Mouse (Mus musculus): ENCODE results near the gene Kiss1r.

The Kiss1r gene

DNA sequence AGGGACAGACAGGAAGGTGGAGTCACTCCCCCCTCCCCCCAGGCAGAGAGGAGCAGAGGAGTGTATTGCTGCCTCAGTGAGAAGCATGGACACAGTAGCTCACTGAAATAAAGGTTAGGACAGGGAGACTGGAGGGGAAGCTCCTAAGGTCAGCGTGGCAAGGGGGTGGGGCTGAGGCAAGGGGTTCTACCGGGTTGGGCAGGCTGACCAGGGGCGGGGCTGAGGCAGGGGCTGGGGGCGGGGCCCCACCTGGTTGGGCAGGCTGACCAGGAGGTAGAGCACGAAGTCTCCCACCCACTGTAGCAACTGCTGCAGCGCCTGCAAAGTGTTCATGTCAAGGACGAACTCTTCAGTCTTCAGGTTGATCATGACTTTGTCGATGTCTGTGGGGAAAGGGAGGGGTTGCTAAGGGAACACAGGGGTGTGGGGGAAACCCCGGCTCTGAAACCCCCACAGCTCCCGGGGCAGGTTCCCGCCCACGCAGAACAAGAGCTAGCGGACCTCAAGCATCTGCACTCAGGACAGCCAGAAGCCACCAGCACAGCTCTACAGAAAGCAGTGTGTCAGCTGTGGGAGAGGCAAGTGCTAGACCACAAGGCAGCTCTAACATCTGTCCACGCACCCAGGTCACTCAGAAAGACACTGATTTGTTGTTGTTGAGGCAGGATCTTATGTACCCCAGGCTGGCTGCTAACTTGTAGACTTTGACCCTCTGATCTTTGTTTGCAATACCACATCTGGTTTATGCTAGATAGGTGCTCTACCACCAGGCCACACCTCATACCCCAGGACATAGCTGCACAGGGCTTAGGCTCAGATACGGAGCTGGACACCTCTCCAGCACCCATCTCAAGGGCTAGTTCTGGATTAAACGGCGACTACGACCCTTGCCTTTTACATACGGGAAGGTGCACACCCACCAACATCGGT, 19.2 kb upstream of the Kiss1r start:
- peak; percentile 51 to 56 for DNase-seq (ENCODE audit: low spot score in 2 of 2)

DNA sequence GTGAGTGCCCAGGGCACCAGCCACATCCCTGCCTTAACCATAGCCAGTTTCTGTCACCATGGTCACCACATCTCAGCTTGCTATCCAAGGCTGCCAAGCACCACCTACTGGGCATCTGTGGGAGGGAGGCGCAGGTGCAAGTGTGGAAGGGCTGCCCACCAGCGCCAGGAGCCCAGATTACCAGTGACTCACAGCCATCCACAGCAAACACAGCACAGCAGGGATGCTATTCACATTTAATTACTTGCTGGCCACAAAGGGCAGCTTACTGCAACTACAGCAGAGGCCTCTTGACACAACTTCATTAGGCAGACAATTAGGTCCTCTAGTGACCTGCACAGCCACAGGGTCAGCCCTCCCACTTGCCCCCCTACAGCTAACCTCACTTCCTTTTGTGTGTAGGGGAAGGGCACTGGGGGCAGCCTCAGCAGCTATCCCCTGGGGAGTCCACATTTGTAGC, 15.8 kb upstream of the Kiss1r start:
- DNase-seq (ENCODE audit: low spot score in 2 of 2), result no peak

DNA sequence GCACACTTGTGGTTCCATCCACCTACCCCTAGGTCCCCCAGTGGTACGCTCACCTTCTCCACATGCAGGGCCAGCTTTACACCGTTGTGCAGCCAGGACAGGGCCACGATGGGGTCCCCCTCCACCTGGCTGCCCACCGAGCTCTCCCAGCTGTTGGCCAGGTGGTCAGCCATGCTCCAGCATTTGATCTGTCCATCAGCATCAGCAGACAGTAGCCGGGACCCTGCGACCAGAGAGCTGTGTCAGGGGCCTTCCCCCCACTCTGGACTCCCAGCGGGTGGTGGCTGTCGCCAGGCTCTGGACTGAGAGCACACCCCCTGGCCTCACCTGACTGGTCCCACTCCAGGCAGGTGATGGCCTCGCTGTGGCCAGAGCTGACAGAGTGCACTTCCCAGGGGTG, 10.1 kb upstream of the Kiss1r start:
- no peak for DNase-seq (ENCODE audit: low spot score in 2 of 2)

DNA sequence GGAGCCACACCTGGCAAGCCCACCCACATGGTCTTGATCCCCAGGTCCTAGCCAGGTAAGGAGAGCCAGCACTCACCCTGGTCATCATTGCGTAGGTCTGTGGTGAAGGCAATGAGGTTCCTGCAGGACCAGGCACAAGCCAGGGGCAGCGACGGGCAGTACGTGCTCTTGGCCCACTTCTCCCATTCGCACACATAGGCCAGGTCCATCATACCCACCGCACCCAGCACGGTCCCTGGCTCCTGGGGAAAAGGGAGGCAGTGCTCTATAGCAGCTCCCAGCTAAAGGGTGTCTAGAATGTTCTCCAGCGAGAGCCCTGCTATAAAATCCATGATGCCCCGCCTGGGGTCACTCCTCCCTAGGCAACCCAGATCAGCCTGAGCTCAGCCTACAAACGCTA, 9.4 kb upstream of the Kiss1r start:
- no peak for DNase-seq (ENCODE audit: low spot score in 2 of 2)

DNA sequence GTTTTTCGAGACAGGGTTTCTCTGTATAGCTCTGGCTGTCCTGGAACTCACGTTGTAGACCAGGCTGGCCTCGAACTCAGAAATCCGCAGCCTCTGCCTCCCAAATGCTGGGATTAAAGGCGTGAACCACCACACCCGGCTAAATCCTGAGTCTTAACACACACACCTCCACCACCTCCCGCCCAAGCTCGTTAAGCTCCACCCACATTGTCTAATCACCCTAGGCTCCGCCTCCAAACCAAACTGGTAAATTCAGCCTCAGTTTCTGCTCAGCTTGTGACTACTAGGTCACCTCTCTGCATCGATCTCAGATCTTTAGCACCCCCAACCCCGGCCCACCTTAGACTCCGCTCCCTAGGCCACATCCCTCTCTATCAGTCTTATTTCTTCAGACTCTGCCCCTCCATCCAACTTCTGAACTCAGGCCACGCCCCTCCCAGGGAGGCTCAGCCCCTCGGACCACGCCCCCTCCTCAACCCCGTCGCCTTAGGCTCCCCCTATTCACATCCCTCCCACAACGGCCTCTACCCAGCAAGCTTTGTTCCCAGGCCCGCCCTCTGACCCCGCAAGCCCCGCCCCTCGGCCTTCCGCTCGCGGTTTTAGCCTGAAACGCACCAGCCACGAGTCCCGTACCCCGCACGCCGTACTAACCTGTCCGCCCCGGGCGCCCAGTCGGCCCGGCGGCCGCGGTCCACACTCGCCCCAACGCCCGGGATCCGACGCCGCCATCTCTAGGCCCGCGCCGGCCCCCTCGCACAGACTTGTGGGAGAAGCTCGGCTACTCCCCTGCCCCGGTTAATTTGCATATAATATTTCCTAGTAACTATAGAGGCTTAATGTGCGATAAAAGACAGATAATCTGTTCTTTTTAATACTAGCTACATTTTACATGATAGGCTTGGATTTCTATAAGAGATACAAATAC, 8.3 kb upstream of the Kiss1r start, which contains the start of gene Med16:
Med16 (minus strand) TSS at position 757 of the 925 bp plus-strand sequence.
- DNase-seq (ENCODE audit: low spot score in 2 of 2), result peak; percentile 96

DNA sequence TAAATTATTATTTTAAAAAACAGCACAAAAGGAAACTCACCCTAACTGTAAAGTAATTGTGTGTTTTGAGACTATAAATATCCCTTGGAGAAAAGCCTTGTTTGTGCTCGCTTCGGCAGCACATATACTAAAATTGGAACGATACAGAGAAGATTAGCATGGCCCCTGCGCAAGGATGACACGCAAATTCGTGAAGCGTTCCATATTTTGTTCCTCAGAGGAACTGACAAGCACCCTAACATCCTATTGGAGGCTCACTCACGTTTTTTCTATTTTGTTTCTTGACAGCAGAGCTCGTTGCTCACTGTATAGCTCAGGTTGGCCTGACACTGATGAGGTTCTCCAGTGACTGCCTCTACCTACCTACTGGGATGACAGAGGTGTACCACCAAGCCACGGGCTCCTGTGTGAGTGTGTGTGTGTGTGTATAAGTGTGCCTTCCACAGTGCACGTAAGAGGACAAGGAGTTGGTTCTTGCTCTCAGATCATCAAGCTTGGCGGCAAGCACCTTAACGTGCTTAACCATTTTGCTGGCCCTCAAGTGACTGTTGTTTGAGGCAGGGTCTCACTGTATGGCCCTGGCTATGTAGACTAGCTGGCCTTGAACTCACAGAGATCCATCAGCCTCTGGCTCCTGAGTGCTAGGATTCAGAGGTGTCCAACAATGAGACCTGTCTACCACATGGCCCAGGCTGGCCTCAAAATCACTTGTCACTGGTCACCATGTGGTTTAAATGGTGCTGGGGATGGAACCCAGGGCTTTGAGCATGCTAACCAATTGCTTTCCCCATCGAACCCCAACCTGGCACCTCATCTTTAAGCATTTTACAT, 7.5 kb upstream of the Kiss1r start:
- peak; percentile 47 to 62 for DNase-seq (ENCODE audit: low spot score in 2 of 2)

DNA sequence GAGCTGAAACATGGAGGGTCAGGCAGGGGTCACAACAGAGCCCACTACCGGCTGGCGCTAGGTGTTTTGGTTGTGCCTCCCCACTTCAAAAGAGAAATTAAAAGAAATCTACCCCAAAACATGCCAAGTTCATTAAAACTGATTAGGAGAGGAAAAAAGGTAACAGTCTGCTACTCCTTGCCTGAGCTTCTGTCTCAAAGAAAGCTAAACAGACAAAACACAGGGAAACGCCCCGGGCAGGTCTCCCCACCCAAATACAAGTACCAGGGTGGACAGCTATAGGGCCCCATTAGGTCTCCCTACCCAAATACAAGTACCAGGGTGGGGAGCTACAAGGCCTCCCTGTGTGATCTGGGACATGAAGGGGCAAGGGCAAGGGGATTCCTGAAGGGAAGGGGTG, 6.2 kb upstream of the Kiss1r start, which contains the start of gene Gm26602:
Gm26602 (plus strand) TSS at position 301 of the 400 bp plus-strand sequence.
- DNase-seq (ENCODE audit: low spot score in 2 of 2), result no peak

DNA sequence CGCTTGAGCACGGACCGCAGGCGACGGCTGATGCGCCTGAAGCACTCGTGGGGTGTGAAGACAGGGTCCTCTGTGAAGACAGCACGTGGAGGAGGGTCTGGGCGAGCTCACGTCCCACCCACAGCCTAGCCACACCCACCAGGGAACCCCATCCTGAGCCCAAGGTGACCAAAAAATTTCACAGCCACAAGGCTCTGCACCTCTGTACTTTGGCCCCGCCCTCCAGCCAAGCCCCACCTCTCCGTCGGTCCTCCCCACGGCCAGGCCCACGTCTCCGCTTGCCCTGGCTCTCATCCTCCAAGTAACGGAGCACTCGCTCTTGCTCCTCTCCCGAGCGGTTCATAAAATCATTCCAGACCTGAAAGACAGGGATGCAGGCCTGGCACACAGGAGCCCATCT, 4.4 kb upstream of the Kiss1r start:
- DNase-seq (ENCODE audit: low spot score in 2 of 2), result no peak

DNA sequence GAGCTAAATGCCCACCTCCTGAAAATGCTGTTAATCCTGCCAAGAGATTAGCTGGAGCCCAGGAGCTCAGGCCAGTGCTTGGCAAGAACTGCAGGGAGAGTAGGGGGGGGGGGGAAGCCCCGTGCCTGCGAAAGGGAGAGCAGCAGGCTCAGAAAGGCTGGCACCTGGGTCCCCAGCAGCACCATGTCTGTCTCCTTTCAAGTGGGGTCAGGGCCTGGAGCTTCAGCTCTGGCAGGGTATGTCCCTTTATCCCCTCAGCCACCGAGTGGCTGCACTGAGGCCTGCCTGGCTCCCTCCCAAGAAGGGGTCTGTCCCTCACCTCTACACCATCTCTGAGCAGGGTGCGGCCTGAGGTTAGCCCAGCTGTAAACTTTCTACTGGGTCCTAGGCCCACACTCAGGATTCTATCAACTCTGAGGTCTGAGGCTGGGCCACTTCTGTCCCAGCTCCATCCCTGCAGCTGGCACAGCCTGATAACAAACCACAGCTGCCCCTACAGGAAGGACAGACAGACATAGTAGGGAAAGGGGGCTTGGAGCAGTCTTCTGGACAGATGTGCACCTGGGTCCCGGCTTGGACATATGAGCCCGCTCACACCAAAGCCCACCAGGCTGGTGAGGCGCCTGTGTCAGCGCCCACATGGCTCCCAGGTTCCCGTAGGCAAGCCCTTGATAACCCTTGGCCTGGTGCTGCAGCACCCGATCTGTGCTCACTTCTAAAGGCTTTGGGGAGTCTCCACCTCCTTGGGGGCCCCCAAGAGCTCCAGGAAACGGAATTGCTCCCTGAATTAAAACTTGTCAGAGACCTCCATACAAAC, 2.4 kb upstream of the Kiss1r start:
- DNase-seq (ENCODE audit: low spot score in 2 of 2), result no peak

DNA sequence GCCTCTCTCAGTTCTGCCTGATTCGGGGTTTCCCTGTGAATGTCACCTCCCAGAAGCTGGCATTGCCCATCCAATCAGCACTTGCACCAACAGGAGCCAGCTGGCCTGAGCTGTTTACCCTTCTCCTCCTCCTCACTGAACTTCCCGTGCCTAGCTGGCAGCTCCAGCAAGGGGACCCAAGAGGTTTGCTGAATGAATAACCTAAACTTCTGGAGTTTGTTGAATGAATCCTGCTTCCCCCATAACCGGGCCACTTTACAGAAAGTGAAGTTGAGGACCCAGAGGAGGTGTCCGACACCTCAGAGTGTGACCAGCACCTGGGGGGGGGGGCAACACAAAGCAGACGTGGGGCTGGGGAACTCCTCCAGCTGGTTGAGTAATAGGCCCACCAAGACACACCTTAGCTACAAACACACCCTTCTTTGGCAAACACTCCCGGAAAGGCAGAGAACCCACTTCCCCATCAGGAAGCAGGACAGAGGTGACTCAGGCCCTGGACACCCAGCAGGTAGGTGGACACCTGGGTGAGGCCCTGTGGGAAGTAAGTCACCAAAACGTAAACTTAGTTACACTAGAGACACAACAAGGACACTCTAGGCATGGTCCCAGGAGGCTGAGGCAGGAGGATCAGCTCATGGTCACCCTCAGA, 1.7 kb upstream of the Kiss1r start:
- DNase-seq (ENCODE audit: low spot score in 2 of 2), result no peak

DNA sequence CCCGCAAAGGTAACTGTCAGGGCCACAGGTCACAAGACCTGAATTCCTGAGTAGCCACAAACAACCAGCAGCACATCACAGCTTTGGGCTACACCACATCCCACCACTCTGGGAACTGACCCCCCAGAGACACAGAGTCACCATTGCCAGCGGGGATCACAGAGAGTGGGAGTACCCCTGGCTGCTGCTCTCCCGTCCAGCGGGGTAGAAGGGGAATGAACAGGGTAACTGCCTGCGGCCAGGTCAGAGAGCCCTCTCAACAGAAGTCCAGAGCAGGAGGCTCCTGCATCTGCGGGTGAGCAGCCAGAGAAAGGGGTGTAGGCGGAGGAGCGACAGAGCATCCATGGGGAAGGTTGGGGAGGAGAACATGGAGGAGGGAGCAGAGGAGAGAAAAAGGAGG, 690 bp upstream of the Kiss1r start:
- no peak for DNase-seq (ENCODE audit: low spot score in 2 of 2)

DNA sequence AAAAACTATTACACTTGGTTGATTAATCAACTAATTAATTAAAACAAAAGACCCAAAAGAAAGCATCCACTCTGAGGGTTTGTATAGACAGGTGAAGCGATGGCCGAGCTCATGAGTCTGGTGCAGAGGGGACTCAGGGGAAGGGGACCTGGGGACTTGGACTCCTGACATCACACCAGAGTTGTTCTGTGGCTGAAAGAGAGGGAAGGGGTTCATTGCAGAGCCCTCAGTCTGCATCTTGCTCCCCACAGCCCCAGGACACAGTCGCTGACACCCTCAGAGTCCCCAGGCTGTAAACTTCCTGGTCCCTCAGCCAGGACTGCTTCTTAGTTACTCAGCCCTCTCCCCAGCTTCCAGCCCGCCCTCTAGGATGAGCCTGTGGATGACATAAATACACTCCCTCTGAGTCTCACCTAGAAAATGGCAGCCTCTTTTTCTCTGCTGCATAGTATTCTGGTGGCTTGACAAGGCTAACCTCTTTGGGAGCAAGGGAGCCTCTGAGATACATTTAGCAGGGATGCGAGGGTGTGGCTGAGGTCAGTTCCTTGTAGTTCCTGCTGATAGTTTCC, 845 bp downstream of the Kiss1r start:
- DNase-seq (ENCODE audit: low spot score in 2 of 2), result no peak

DNA sequence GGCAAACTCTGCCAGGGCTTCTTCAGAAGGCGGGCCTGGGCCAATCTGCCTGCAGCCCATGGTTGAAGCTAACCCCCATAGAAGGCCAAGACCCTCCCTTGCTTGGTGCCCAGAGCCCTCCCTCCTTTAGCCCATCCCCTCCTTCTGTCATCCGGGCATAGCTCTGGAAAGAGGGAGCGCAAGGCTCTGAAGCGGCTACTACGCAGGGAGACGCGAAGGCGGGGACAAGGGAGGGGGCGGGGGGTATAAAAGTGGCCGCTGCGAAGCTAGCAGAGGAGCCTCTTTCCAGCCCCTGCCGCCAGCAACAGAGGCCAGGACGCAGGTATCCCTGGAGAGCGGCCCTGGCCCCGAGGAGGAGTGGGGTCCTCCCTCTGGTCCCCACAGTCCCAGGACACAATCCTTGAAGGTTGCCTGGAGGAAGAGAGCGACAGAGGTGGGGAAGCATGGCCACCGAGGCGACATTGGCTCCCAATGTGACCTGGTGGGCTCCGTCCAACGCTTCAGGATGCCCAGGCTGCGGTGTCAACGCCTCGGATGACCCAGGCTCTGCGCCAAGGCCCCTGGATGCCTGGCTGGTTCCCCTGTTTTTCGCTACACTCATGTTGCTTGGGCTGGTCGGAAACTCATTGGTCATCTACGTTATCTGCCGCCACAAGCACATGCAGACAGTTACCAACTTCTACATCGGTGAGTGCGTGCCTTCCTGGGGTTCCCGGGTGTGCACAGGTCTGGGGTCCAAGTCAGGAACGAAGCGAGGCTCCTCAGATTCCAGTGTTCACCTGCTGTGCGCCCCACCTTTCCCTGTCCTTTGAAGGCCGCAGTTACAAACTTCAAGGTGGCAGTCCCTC, 1.7 kb downstream of the Kiss1r start:
- DNase-seq (ENCODE audit: low spot score in 2 of 2), result no peak

DNA sequence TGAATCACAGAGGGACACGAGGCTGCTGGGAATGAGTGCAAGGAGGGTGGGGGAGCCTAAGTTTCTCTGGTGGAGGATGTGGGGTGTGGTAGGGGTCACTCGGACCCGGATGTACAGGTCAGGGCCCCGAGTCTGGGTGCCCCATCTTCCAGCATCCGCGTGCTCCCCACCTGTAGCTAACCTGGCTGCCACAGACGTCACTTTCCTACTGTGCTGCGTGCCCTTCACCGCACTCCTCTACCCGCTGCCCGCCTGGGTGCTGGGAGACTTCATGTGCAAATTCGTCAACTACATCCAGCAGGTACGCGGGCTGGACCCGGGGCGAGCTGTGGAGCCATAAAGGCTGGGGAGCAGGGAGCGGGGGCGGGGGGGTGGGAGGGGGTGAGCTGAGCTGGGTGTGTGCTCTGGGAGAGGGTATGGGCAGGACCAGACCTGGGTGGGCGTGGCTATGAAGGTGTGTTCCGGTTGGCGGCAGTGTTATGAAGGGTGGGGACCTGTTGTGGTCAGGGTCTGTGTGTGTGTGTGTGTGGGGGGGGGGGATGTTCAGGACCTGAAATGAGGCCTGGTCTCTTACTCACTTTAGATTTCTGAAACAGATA, 2.6 kb downstream of the Kiss1r start:
- DNase-seq (ENCODE audit: low spot score in 2 of 2), result no peak

DNA sequence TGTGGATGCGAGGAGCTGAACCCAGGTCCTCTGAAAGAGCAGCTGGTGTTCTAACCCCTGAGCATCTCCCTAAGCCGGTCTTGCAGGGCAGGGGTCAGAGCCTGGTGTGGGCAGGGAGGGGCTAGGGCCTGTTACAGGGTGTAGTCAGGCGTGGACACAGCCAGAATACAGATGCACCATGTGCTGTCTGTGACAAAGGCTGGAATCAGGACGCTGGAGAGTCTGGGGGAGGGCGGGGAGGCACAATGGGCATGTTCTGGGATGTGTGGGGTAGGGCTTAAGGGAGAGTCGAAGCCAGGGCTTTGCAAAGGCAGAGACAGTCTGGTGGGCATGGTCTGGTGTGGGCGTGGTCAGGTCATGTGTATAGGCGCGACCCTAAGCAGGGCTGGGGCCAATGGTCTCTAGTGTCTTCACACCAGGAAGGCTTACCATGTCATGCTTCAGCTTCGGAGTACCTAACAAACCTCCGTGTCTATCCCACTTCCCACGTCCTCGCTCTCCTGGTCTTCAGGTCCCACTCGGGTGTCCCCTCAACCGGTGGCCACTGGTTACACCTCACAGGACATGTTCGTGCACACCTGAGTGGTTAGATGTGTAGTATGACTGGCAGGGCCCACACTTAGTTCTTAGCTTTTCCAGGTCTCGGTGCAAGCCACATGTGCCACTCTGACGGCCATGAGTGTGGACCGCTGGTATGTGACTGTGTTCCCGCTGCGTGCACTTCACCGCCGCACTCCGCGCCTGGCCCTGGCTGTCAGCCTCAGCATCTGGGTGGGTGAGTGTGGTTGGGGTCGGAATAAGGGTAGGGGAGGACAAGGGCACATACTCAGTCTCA, 3.5 kb downstream of the Kiss1r start:
- no peak for DNase-seq (ENCODE audit: low spot score in 2 of 2)

DNA sequence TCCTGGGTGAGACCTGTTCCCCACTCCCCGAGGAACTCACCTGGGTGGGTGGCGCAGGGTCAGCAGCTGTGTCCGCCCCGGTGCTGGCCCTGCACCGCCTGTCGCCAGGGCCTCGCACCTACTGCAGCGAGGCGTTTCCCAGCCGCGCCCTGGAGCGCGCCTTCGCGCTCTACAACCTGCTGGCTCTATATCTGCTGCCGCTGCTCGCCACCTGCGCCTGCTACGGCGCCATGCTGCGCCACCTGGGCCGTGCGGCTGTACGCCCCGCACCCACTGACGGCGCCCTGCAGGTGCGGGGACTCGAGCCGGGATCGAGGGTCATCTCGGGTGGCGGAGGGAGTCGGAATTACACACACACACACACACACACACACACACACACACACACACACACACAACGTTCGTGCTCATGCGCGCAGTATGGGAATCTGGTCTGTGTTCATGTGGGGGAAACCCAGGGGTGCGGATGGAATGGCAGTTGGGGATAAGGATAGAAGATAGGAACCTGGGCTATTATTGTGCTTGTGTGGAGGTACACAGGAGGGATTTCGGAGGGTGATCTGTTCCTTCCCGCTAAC, 4.3 kb downstream of the Kiss1r start, which contains the start of gene R3hdm4:
R3hdm4 (minus strand) TSS at position 251 of the 578 bp plus-strand sequence.
- DNase-seq (ENCODE audit: low spot score in 2 of 2), result no peak

DNA sequence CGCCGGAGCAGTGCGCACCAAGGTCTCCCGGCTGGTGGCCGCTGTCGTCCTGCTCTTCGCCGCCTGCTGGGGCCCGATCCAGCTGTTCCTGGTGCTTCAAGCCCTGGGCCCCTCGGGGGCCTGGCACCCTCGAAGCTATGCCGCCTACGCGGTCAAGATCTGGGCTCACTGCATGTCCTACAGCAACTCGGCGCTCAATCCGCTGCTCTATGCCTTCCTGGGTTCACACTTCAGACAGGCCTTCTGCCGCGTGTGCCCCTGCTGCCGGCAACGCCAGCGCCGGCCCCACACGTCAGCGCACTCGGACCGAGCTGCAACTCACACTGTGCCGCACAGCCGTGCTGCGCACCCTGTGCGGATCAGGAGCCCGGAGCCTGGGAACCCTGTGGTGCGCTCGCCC, 4.8 kb downstream of the Kiss1r start:
- DNase-seq (ENCODE audit: low spot score in 2 of 2), result no peak

Measured in spleen, postnatal 36 days (tissue).